Mouse (Mus musculus) layer of hippocampus, adult 2 months (tissue): ENCODE results near the gene Tbc1d5. TPM values are rescaled to one million over a fixed set of nuclear protein-coding genes. Genes with fewer than 3 reads are reported as not detected.

Source experiments
- DNase-seq, 2 experiments: peaks; one replicate each; pipeline ENCODE4 v3.0.0; 2022; ENCODE audit warnings: low spot score in 2 of 2
- H3K27ac ChIP-seq: fragments of 200-600 bp; 2 replicates; pipeline ENCODE4 v1.8.1; 2022
- H3K4me3 ChIP-seq: fragments of 200-600 bp; 2 replicates; pipeline ENCODE4 v1.8.1; 2022; ENCODE audit warnings: mild to moderate bottlenecking
- CTCF ChIP-seq: fragments of 200-600 bp; conservative IDR thresholded peaks from 2 replicates; pipeline ENCODE4 v1.8.1; 2022; ENCODE audit warnings: antibody characterized with exemption, mild to moderate bottlenecking, moderate library complexity
- total RNA-seq, 2 experiments: library from RNA; stranded (reverse); gene quantifications; 2 replicates each; pipeline ENCODE4 v1.2.3; 2021

Gene Tbc1d5
- total RNA-seq, 2 experiments from 2014 or later, result 26.1 to 27.0 TPM

GRCm38 (mm10) chr17:50805631-50806030, 373.5 kb downstream of the Tbc1d5 start:
- no peak overlapping the region for H3K4me3 ChIP-seq
- DNase-seq, result no peak
- no peak for TF ChIP-seq CTCF
- no peak overlapping the region for H3K27ac ChIP-seq

- H3K27ac ChIP-seq, result no peak overlapping the region
- TF ChIP-seq CTCF, result no peak
- no peak overlapping the region for H3K4me3 ChIP-seq
- DNase-seq, result no peak
Observed at GRCm38 (mm10) chr17:50803234-50803633, 375.9 kb downstream of the Tbc1d5 start.

GRCm38 (mm10) chr17:50802380-50802779, 376.8 kb downstream of the Tbc1d5 start:
- no peak for TF ChIP-seq CTCF
- no peak overlapping the region for H3K4me3 ChIP-seq
- H3K27ac ChIP-seq, result no peak overlapping the region
- no peak for DNase-seq

GRCm38 (mm10) chr17:50795445-50796095, 383.6 kb downstream of the Tbc1d5 start:
- peak; percentile 87 for TF ChIP-seq CTCF
- H3K4me3 ChIP-seq, result no peak overlapping the region
- H3K27ac ChIP-seq, result no peak overlapping the region
- DNase-seq, result peak; percentile 55 to 71

- TF ChIP-seq CTCF, result no peak
- DNase-seq, result no peak
- no peak overlapping the region for H3K4me3 ChIP-seq
- no peak overlapping the region for H3K27ac ChIP-seq
Observed at GRCm38 (mm10) chr17:50791671-50792070, 387.5 kb downstream of the Tbc1d5 start.

- H3K4me3 ChIP-seq, result no peak overlapping the region
- no peak for TF ChIP-seq CTCF
- no peak for DNase-seq
- no peak overlapping the region for H3K27ac ChIP-seq
Observed at GRCm38 (mm10) chr17:50788835-50789234, 390.3 kb downstream of the Tbc1d5 start.

GRCm38 (mm10) chr17:50775247-50775646, 403.9 kb downstream of the Tbc1d5 start:
- no peak overlapping the region for H3K4me3 ChIP-seq
- peak; percentile 52 to 55 for DNase-seq
- TF ChIP-seq CTCF, result peak; percentile 73
- H3K27ac ChIP-seq, result no peak overlapping the region

- no peak for DNase-seq
- H3K27ac ChIP-seq, result peak overlapping the region; percentile 36; the same call in 1 of the 2 replicates
- no peak overlapping the region for H3K4me3 ChIP-seq
- TF ChIP-seq CTCF, result no peak
Observed at GRCm38 (mm10) chr17:50764387-50764786, 414.8 kb downstream of the Tbc1d5 start.

GRCm38 (mm10) chr17:50763407-50763806, 415.7 kb downstream of the Tbc1d5 start:
- Histone ChIP-seq H3K27ac (peak overlapping the region; percentile 81), H3K4me3 (no peak overlapping the region)
- DNase-seq, result peak; percentile 53 to 89
- no peak for TF ChIP-seq CTCF

GRCm38 (mm10) chr17:50762231-50762630, 416.9 kb downstream of the Tbc1d5 start:
- DNase-seq, result no peak
- Histone ChIP-seq H3K27ac (peak overlapping the region; percentile 81), H3K4me3 (no peak overlapping the region)
- TF ChIP-seq CTCF, result no peak

- DNase-seq, result no peak
- no peak for TF ChIP-seq CTCF
- Histone ChIP-seq H3K4me3 (no peak overlapping the region), H3K27ac (peak overlapping the region; percentile 81)
Observed at GRCm38 (mm10) chr17:50761082-50761481, 418.1 kb downstream of the Tbc1d5 start.

GRCm38 (mm10) chr17:50753356-50754138, 425.6 kb downstream of the Tbc1d5 start:
- H3K4me3 ChIP-seq, result no peak overlapping the region
- no peak for DNase-seq
- no peak for TF ChIP-seq CTCF
- H3K27ac ChIP-seq, result peak overlapping the region; percentile 28; the same call in 1 of the 2 replicates

- no peak overlapping the region for H3K27ac ChIP-seq
- no peak for DNase-seq
- H3K4me3 ChIP-seq, result no peak overlapping the region
- TF ChIP-seq CTCF, result no peak
Observed at GRCm38 (mm10) chr17:50752753-50753152, 426.4 kb downstream of the Tbc1d5 start.

- DNase-seq, result no peak
- H3K27ac ChIP-seq, result no peak overlapping the region
- H3K4me3 ChIP-seq, result no peak overlapping the region
- no peak for TF ChIP-seq CTCF
Observed at GRCm38 (mm10) chr17:50751911-50752310, 427.2 kb downstream of the Tbc1d5 start.
